ENCODE assay signal across 10 mouse cellular contexts in genomic region chr8:84173861-84174260, GRCm38 (mm10). TPM values are rescaled to one million over a fixed set of nuclear protein-coding genes. Genes with fewer than 3 reads are reported as not detected.
DNase-seq lines count a peak whose midpoint lies in the region; ATAC-seq and TF ChIP-seq lines count a peak whose summit lies in the region.
"Had no signal": no experiment of that assay in that cellular context is flagged by ENCODE, and none has a peak within 500 bp of the region (broad histone marks: within the 10 kb centered on the region; RNA-seq: fewer than 3 reads in every experiment).

No protein-coding gene starts in this region.

- no peak overlapping the region for H3K4me2 ChIP-seq in lung, embryonic 14.5 days

- no peak for ATAC-seq in lung, embryonic 14.5 days (ENCODE audit: insufficient read depth)
- ATAC-seq in Patski: no peak
- peak; percentile 19; the same call in 1 of the 2 replicates for ATAC-seq in monocyte, adult 5-6 weeks (replicated peaks; ENCODE audit: insufficient number of reproducible peaks, low FRiP score, low TSS enrichment, poor library complexity, severe bottlenecking)

- no peak overlapping the region for H3K9ac ChIP-seq in lung, embryonic 14.5 days

- H3K27ac ChIP-seq in lung, embryonic 14.5 days (ENCODE audit: low read depth): no peak overlapping the region
- H3K27ac ChIP-seq: macrophage had no signal

- H3K9me3 ChIP-seq in lung, embryonic 14.5 days (ENCODE audit: low read depth, low read length): no peaks in the 10 kb centered on the region

- no peaks in the 10 kb centered on the region for H3K27me3 ChIP-seq in lung, embryonic 14.5 days (ENCODE audit: insufficient read depth, low read length)
- H3K27me3 ChIP-seq in Patski: no peaks in the 10 kb centered on the region

- peaks cover 65% of the 10 kb centered on the region for H3K36me3 ChIP-seq in lung, embryonic 14.5 days (ENCODE audit: insufficient read depth)

- 79% methylated on average over 6 of the region's 6 CpGs for WGBS in lung, embryonic 14.5 days

- H3K4me3 ChIP-seq in lung, embryonic 14.5 days (ENCODE audit: low read depth, low read length): no peak overlapping the region

- DNase-seq in lung, embryonic 14.5 days: peak; percentile 39
- DNase-seq in lung, postnatal 25 days (ENCODE audit: low spot score): no peak
- no peak for DNase-seq in Patski (ENCODE audit: low read depth, low spot score)
- DNase-seq in cerebellum, adult 9-10 months: peak; percentile 83
- no peak for DNase-seq in layer of hippocampus, postnatal 36 days
- DNase-seq in gastrocnemius, postnatal 14 days: no peak
- DNase-seq: adrenal gland, adult 8-10 months; retina, postnatal 1 day had no signal

- no peaks in the 10 kb centered on the region for H3K4me1 ChIP-seq in lung, embryonic 14.5 days (ENCODE audit: insufficient read depth)

- in situ Hi-C loops in Patski (cut with MboI; ENCODE audit: low pct_unique_long_range_greater_than_20kb): loop anchor here (5.0 to 10.0 kb wide), 2 partner anchors 137 to 169 kb away; partner anchors contain the start of gene 1700067K01Rik

- intact Hi-C loops in gastrocnemius, postnatal 14 days (cut with DNase I; ENCODE audit: low total_unique reads): loop anchor here (10.0 kb wide), 1 partner anchor 129 kb away; the partner anchor contains the start of genes Il27ra and Rln3

- peak; percentile 46 for TF ChIP-seq CTCF in lung, embryonic 14.5 days (IDR thresholded peaks at IDR 0.05; ENCODE audit: low read depth)
- TF ChIP-seq CTCF in Patski (IDR thresholded peaks at IDR 0.05): peak; percentile 85

- POLR2A ChIA-PET in Patski (lab: Charles Lee): interaction anchor here (0.5 to 1.5 kb wide), 3 partner anchors 9 to 43 kb away, joined by 3 read pairs; no protein-coding TSS in a partner anchor

- CTCF ChIA-PET in Patski (lab: Charles Lee): interaction anchor here (0.9 to 2.0 kb wide), 7 partner anchors 9 to 135 kb away, joined by 3 to 6 read pairs (median 3); no protein-coding TSS in a partner anchor

RNA-seq across cellular contexts. Expression of gene Nanos3, which starts 11.2 kb away (rescaled TPM):
- polyA plus RNA-seq in lung, embryonic 14.5 days (2014; fragmentation: Nextera tagmentation; extraction: Ambion mirVana): 2.8 and 4.2 TPM in 2 replicates
- polyA plus RNA-seq in Patski (2021): 0.81 TPM
- not detected in 3 replicates for total RNA-seq in monocyte, adult 5-6 weeks (2017)
- 1 to 10 TPM; 2.2 to 4.9 TPM for total RNA-seq in layer of hippocampus, postnatal 36 days (2021)
- total RNA-seq in gastrocnemius, postnatal 14 days (2021): under 1 TPM in 1 of 2 experiments, not detected in 1; 0.43 TPM
- polyA plus RNA-seq: macrophage had no signal

RNA-seq across cellular contexts. Expression of gene 4930432K21Rik, which starts 26.0 kb away (rescaled TPM):
- 0.66 and 0.99 TPM in 2 replicates for polyA plus RNA-seq in lung, embryonic 14.5 days (2014; fragmentation: Nextera tagmentation; extraction: Ambion mirVana)
- polyA plus RNA-seq in Patski (2021): 3.9 TPM
- 1.8 to 2.1 TPM in 2 of 3 replicates, not detected in the other for total RNA-seq in monocyte, adult 5-6 weeks (2017)
- 1 to 10 TPM; 1.7 to 1.8 TPM for total RNA-seq in layer of hippocampus, postnatal 36 days (2021)
- total RNA-seq in gastrocnemius, postnatal 14 days (2021): under 1 TPM; 0.27 to 0.62 TPM

RNA-seq across cellular contexts. Expression of gene Cc2d1a, which starts 26.1 kb away (rescaled TPM):
- polyA plus RNA-seq in lung, embryonic 14.5 days (2014; fragmentation: Nextera tagmentation; extraction: Ambion mirVana): 17.3 and 23.6 TPM in 2 replicates
- 54.7 TPM for polyA plus RNA-seq in Patski (2021)
- 8.7 to 18.5 TPM (median 16.1 TPM) in 3 replicates for total RNA-seq in monocyte, adult 5-6 weeks (2017)
- total RNA-seq in layer of hippocampus, postnatal 36 days (2021): 10 to 100 TPM; 58.3 to 64.6 TPM
- total RNA-seq in gastrocnemius, postnatal 14 days (2021): 10 to 100 TPM; 12.1 to 12.6 TPM

RNA-seq across cellular contexts. Expression of gene Podnl1, which starts 48.1 kb away (rescaled TPM):
- 0.22 and 0.34 TPM in 2 replicates for polyA plus RNA-seq in lung, embryonic 14.5 days (2014; fragmentation: Nextera tagmentation; extraction: Ambion mirVana)
- 4.9 TPM for polyA plus RNA-seq in Patski (2021)
- total RNA-seq in monocyte, adult 5-6 weeks (2017): 0.11 to 0.87 TPM (median 0.57 TPM) in 3 replicates
- total RNA-seq in layer of hippocampus, postnatal 36 days (2021): not detected
- under 1 TPM in 1 of 2 experiments, not detected in 1; 0.10 TPM for total RNA-seq in gastrocnemius, postnatal 14 days (2021)
- polyA plus RNA-seq: macrophage had no signal

Comparison
In these comparisons a context has a peak if more than half of its experiments do, and no peak if none do; other contexts are left out.
1. DNase-seq: peak in lung, embryonic 14.5 days (single experiment) and cerebellum, adult 9-10 months (single experiment); none in lung, postnatal 25 days (single experiment), Patski (single experiment), layer of hippocampus, postnatal 36 days (0 of 2) and gastrocnemius, postnatal 14 days (single experiment).